Mouse (Mus musculus) olfactory bulb, adult 2 months (tissue): ENCODE measurements around the gene Armh1.

Experiments
- CTCF ChIP-seq: fragments of 200-500 bp; IDR thresholded peaks from 2 replicates; pipeline ENCODE4 v1.5.1; 2012; ENCODE audit warnings: low read depth, mild to moderate bottlenecking, low read length, moderate library complexity; ENCODE audit not compliant: insufficient read depth
- POLR2A ChIP-seq: fragments of 200-500 bp; IDR thresholded peaks from 2 replicates; pipeline ENCODE4 v1.6.1; 2012; ENCODE audit warnings: mild to moderate bottlenecking, low read depth, low read length, moderate library complexity; ENCODE audit not compliant: insufficient read depth

DNA sequence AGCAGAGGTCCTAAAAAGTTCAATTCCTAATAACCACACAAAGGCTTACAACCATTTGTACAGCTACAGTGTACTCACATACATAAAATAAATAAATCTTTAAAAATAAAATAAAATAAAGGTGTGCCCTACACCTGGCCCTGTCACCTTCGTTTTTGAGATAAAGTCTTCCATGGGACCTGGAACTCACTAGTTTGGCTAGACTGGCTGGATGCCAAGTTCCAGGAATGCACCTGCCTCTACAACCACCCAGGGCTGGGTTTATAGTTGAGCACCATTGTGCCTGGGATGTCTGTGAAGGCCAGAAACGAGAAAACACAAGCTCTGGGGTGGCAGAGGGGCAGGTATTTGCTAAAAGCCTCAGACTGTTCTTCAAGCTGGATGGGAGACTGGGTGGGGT, 12.8 kb downstream of the Armh1 start:
- no peak for TF ChIP-seq CTCF
- no peak for TF ChIP-seq POLR2A
